Mouse (Mus musculus) midbrain, embryonic 13.5 days (tissue): ENCODE results near the gene Ankfy1. TPM values are rescaled to one million over a fixed set of nuclear protein-coding genes. Genes with fewer than 3 reads are reported as not detected.

Experiments used
- microRNA-seq: library from miRNA; unstranded; fragments of <30 nt; microRNA quantifications from one replicate; pipeline ENCODE4, GENCODE M21; 2016
- polyA plus RNA-seq: library from polyadenylated mRNA; unstranded; fragments of >200 nt; fragmentation: Nextera tagmentation; extraction: Ambion mirVana; gene quantifications from 2 replicates; pipeline ENCODE4 v1.2.1, GENCODE M21; 2015

The Ankfy1 gene
- polyA plus RNA-seq, 1 experiment from 2014 or later = 26.2 TPM

Small RNA genes lying within 50 kb of the gene (microRNA-seq; reads per million reads assigned to microRNA genes)
- gene Gm25678 = not detected

Other genes starting within 250 kb of the Ankfy1 start
- 84.6 and 86.2 TPM in 2 replicates for gene Mybbp1a, start 248.7 kb upstream of the Ankfy1 start, polyA plus RNA-seq
- 6.4 and 7.8 TPM in 2 replicates for gene Spns2, start 200.1 kb upstream of the Ankfy1 start, polyA plus RNA-seq
- 0.10 TPM in 1 of 2 replicates, not detected in the other for gene Spns3, start 139.5 kb upstream of the Ankfy1 start, polyA plus RNA-seq
- 106 and 109 TPM in 2 replicates for gene Ube2g1, start 82.7 kb upstream of the Ankfy1 start, polyA plus RNA-seq
- gene Cyb5d2, start 106.1 kb downstream of the Ankfy1 start, polyA plus RNA-seq = 7.0 and 7.7 TPM in 2 replicates
- gene Zzef1, start 106.2 kb downstream of the Ankfy1 start, polyA plus RNA-seq = 14.2 TPM in 2 replicates